ENCODE assay signal across 18 mouse cellular contexts in genomic region chr7:44661219-44661618, GRCm38 (mm10). TPM values are rescaled to one million over a fixed set of nuclear protein-coding genes. Genes with fewer than 3 reads are reported as not detected.
DNase-seq lines count a peak whose midpoint lies in the region; ATAC-seq lines count a peak whose summit lies in the region.
"Had no signal": no experiment of that assay in that cellular context is flagged by ENCODE, and none has a peak within 500 bp of the region (broad histone marks: within the 10 kb centered on the region; RNA-seq: fewer than 3 reads in every experiment).

No protein-coding gene starts in this region.

- H3K9me3 ChIP-seq in forebrain, embryonic 14.5 days (replicated peaks; ENCODE audit: control insufficient read depth, low read length) = no peaks in the 10 kb centered on the region
- H3K9me3 ChIP-seq in forebrain, embryonic 13.5 days (replicated peaks) = no peaks in the 10 kb centered on the region
- H3K9me3 ChIP-seq in kidney, embryonic 16.5 days (ENCODE audit: low read length) = no peaks in the 10 kb centered on the region
- H3K9me3 ChIP-seq: heart, embryonic 15.5 days; hindbrain, embryonic 12.5 days had no signal

- 75% methylated on average over 5 of the region's 5 CpGs for WGBS in forebrain, embryonic 14.5 days
- 78% methylated on average over 5 of the region's 5 CpGs for WGBS in forebrain, embryonic 13.5 days
- WGBS in kidney, embryonic 16.5 days = 76% methylated on average over 5 of the region's 5 CpGs

- DNase-seq in forebrain, embryonic 14.5 days (ENCODE audit: low spot score) = peak; percentile 32
- peak; percentile 38 to 51 for DNase-seq in frontal cortex, postnatal 14 days (ENCODE audit: low spot score in 2 of 2)
- DNase-seq in layer of hippocampus, postnatal 14 days (ENCODE audit: low spot score in 2 of 2) = peak; percentile 75 to 84
- peak; percentile 80 to 83 for DNase-seq in right cerebral cortex, adult 2 months (ENCODE audit: low spot score in 2 of 2)
- no peak for DNase-seq in thymus, postnatal 36 days
- DNase-seq in kidney, adult 11 months = no peak
- DNase-seq: cerebellum, adult 9-11 months; lung, postnatal 10 days had no signal

- no peak overlapping the region for H3K4me3 ChIP-seq in forebrain, embryonic 14.5 days (ENCODE audit: low read depth, low read length)
- H3K4me3 ChIP-seq in forebrain, embryonic 13.5 days = no peak overlapping the region
- H3K4me3 ChIP-seq in kidney, embryonic 16.5 days (ENCODE audit: low read length) = no peak overlapping the region
- H3K4me3 ChIP-seq: heart, embryonic 15.5 days; hindbrain, embryonic 12.5 days; liver, embryonic 12.5 days; myocyte had no signal

- no peak overlapping the region for H3K4me2 ChIP-seq in forebrain, embryonic 14.5 days (ENCODE audit: low read length)
- H3K4me2 ChIP-seq in forebrain, embryonic 13.5 days = no peak overlapping the region
- H3K4me2 ChIP-seq in kidney, embryonic 16.5 days (replicated peaks; ENCODE audit: low read depth, low read length) = no peak overlapping the region
- H3K4me2 ChIP-seq: heart, embryonic 15.5 days; hindbrain, embryonic 12.5 days; liver, embryonic 12.5 days; midbrain, embryonic 11.5 days had no signal

- no peak overlapping the region for H3K9ac ChIP-seq in forebrain, embryonic 14.5 days (ENCODE audit: low read length)
- H3K9ac ChIP-seq in forebrain, embryonic 13.5 days = no peak overlapping the region
- no peak overlapping the region for H3K9ac ChIP-seq in kidney, embryonic 16.5 days (replicated peaks; ENCODE audit: low read length)
- H3K9ac ChIP-seq: heart, embryonic 15.5 days; hindbrain, embryonic 12.5 days; liver, embryonic 12.5 days had no signal

- no peak for ATAC-seq in forebrain, embryonic 14.5 days
- ATAC-seq in forebrain, embryonic 13.5 days = no peak
- no peak for ATAC-seq in kidney, embryonic 16.5 days (ENCODE audit: low FRiP score, low TSS enrichment)
- ATAC-seq: intestine, postnatal 0 days; liver, embryonic 12.5 days had no signal

- no peaks in the 10 kb centered on the region for H3K27me3 ChIP-seq in forebrain, embryonic 14.5 days (replicated peaks; ENCODE audit: control insufficient read depth, insufficient read depth, low read length)
- no peaks in the 10 kb centered on the region for H3K27me3 ChIP-seq in forebrain, embryonic 13.5 days
- H3K27me3 ChIP-seq in kidney, embryonic 16.5 days (ENCODE audit: insufficient read depth, low read length) = no peaks in the 10 kb centered on the region

- no peaks in the 10 kb centered on the region for H3K36me3 ChIP-seq in forebrain, embryonic 14.5 days (ENCODE audit: control insufficient read depth, insufficient read depth, low read length)
- H3K36me3 ChIP-seq in forebrain, embryonic 13.5 days (ENCODE audit: poor library complexity, severe bottlenecking) = no peaks in the 10 kb centered on the region
- no peaks in the 10 kb centered on the region for H3K36me3 ChIP-seq in kidney, embryonic 16.5 days (ENCODE audit: insufficient read depth, low read length)
- H3K36me3 ChIP-seq: heart, embryonic 15.5 days; hindbrain, embryonic 12.5 days; liver, embryonic 12.5 days had no signal

- no peaks in the 10 kb centered on the region for H3K4me1 ChIP-seq in forebrain, embryonic 14.5 days (ENCODE audit: control insufficient read depth, insufficient read depth, low read length)
- H3K4me1 ChIP-seq in forebrain, embryonic 13.5 days = no peaks in the 10 kb centered on the region
- no peaks in the 10 kb centered on the region for H3K4me1 ChIP-seq in kidney, embryonic 16.5 days (ENCODE audit: insufficient read depth, low read length)
- H3K4me1 ChIP-seq: heart, embryonic 15.5 days; hindbrain, embryonic 12.5 days; liver, embryonic 12.5 days had no signal

- H3K27ac ChIP-seq in forebrain, embryonic 14.5 days (ENCODE audit: low read depth, low read length) = no peak overlapping the region
- no peak overlapping the region for H3K27ac ChIP-seq in forebrain, embryonic 13.5 days
- H3K27ac ChIP-seq in kidney, embryonic 16.5 days (ENCODE audit: low read length) = no peak overlapping the region
- H3K27ac ChIP-seq: heart, embryonic 15.5 days; hindbrain, embryonic 12.5 days; liver, embryonic 12.5 days had no signal

RNA-seq across cellular contexts. Expression of gene Myh14, which starts 9.4 kb away (rescaled TPM):
- polyA plus RNA-seq in forebrain, embryonic 14.5 days (2014; fragmentation: Nextera tagmentation; extraction: Ambion mirVana) = 0.74 and 1.1 TPM in 2 replicates
- 0.49 and 0.84 TPM in 2 replicates for polyA plus RNA-seq in forebrain, embryonic 13.5 days (2015; fragmentation: Nextera tagmentation; extraction: Ambion mirVana)
- total RNA-seq in layer of hippocampus, postnatal 14 days (2021) = 10 to 100 TPM; 20.9 to 24.6 TPM
- polyA plus RNA-seq in kidney, embryonic 16.5 days (2015; fragmentation: Nextera tagmentation; extraction: Ambion mirVana) = 1.7 and 2.0 TPM in 2 replicates

RNA-seq across cellular contexts. Expression of gene Izumo2, which starts 47.3 kb away (rescaled TPM):
- polyA plus RNA-seq in forebrain, embryonic 14.5 days (2014; fragmentation: Nextera tagmentation; extraction: Ambion mirVana) = not detected in 2 replicates
- polyA plus RNA-seq in forebrain, embryonic 13.5 days (2015; fragmentation: Nextera tagmentation; extraction: Ambion mirVana) = not detected in 2 replicates
- total RNA-seq in layer of hippocampus, postnatal 14 days (2021) = not detected
- polyA plus RNA-seq in kidney, embryonic 16.5 days (2015; fragmentation: Nextera tagmentation; extraction: Ambion mirVana) = not detected in 2 replicates
- polyA plus RNA-seq: heart, embryonic 15.5 days; hindbrain, embryonic 12.5 days; intestine, postnatal 0 days; large intestine, adult 2 months; liver, embryonic 12.5 days; midbrain, embryonic 11.5 days; myocyte; urinary bladder, adult 2 months had no signal

Comparison
In these comparisons a context has a peak if more than half of its experiments do, and no peak if none do; other contexts are left out.
1. DNase-seq: peak in forebrain, embryonic 14.5 days (single experiment), frontal cortex, postnatal 14 days (2 of 2), layer of hippocampus, postnatal 14 days (2 of 2) and right cerebral cortex, adult 2 months (2 of 2); none in thymus, postnatal 36 days (0 of 2) and kidney, adult 11 months (single experiment).